Mouse (Mus musculus) liver, adult 2 months (tissue): ENCODE data around the gene Cebpb. TPM values are rescaled to one million over a fixed set of nuclear protein-coding genes. Genes with fewer than 3 reads are reported as not detected.
"Not testable (repeated sequence)": the region's sequence is repeated elsewhere in the genome, so short reads cannot be mapped to it uniquely, and the experiment has no call there.

ENCODE experiments used
- DNase-seq: peaks from one replicate; pipeline ENCODE4 v3.0.0-alpha.2; 2011; ENCODE audit warnings: low read depth, low spot score; ENCODE audit errors: extremely low read depth
- H3K27ac ChIP-seq: fragments of 200-500 bp; replicated peaks from 2 replicates; pipeline ENCODE4 v1.5.1; 2012; ENCODE audit warnings: low read depth, mild to moderate bottlenecking, control low read depth, inconsistent platforms, low read length; ENCODE audit not compliant: insufficient read depth
- H3K27me3 ChIP-seq: fragments of 200-500 bp; 2 replicates; pipeline ENCODE4 v1.6.1; 2012; ENCODE audit warnings: mild to moderate bottlenecking, moderate library complexity, low read length, inconsistent platforms; ENCODE audit not compliant: control insufficient read depth, insufficient read depth
- H3K36me3 ChIP-seq: fragments of 200-500 bp; 2 replicates; pipeline ENCODE4 v1.6.1; 2012; ENCODE audit warnings: low read length, inconsistent platforms; ENCODE audit not compliant: control insufficient read depth, insufficient read depth
- H3K4me1 ChIP-seq: fragments of 200-500 bp; 2 replicates; pipeline ENCODE4 v1.6.1; 2011; ENCODE audit warnings: low read length; ENCODE audit not compliant: control insufficient read depth, insufficient read depth
- H3K4me3 ChIP-seq: fragments of 200-500 bp; 2 replicates; pipeline ENCODE4 v1.5.1; 2011; ENCODE audit warnings: low read depth, mild to moderate bottlenecking, control low read depth, low read length, moderate library complexity; ENCODE audit not compliant: insufficient read depth
- H3K79me2 ChIP-seq: fragments of 200-500 bp; 2 replicates; pipeline ENCODE4 v1.6.1; 2012; ENCODE audit warnings: inconsistent platforms, mild to moderate bottlenecking, low read length, moderate library complexity; ENCODE audit not compliant: control insufficient read depth, insufficient read depth
- H3K9ac ChIP-seq: fragments of 200-500 bp; 2 replicates; pipeline ENCODE4 v1.6.1; 2012; ENCODE audit warnings: low read depth, mild to moderate bottlenecking, control low read depth, inconsistent platforms, low read length
- CTCF ChIP-seq: fragments of 200-500 bp; IDR thresholded peaks from 2 replicates; pipeline ENCODE4 v1.5.1; 2011; ENCODE audit warnings: low read depth, low read length, control low read depth
- POLR2A ChIP-seq: fragments of 200-500 bp; IDR thresholded peaks from 2 replicates; pipeline ENCODE4 v1.6.1; 2011; ENCODE audit warnings: low read length, control low read depth; ENCODE audit not compliant: insufficient read depth; ENCODE audit errors: extremely low read depth
- WGBS: fragments of 180-500 bp; shearing (Covaris S2); methylation state at CpG from one replicate; pipeline ENCODE4 v1.1.7; 2018; 5-methylcytosine and 5-hydroxymethylcytosine counted together
- polyA plus RNA-seq: library from polyadenylated mRNA; depleted of rRNA; stranded (reverse); fragments of >200 nt; gene quantifications from 2 replicates; pipeline ENCODE4 v1.2.3, GENCODE M21; 2012; rRNA removed
- total RNA-seq: library from RNA; depleted of rRNA; stranded (reverse); fragments of >200 nt; gene quantifications from 2 replicates; pipeline ENCODE4 v1.2.3, GENCODE M21; 2014; rRNA removed

Cebpb gene
- 125 and 147 TPM in 2 replicates for total RNA-seq
- polyA plus RNA-seq = 200 and 210 TPM in 2 replicates

GRCm38 (mm10) chr2:167688498-167689451, at the start of gene Cebpb:
Gene Cebpb, plus strand, starts transcription at chr2:167688915.
- peaks cover 2% of the 10 kb centered on the region; the same call in 1 of the 2 replicates for H3K36me3 ChIP-seq
- H3K27ac ChIP-seq = peak within 1 kb of the TSS; percentile 94
- H3K4me1 ChIP-seq = peaks cover 4% of the 10 kb centered on the region; the same call in 1 of the 2 replicates
- WGBS = under 1% methylated on average over 145 of the region's 147 CpGs
- peak within 1 kb of the TSS; percentile 92 for H3K9ac ChIP-seq
- DNase-seq = peak; percentile 55
- TF ChIP-seq POLR2A (peak; percentile 99), CTCF (peak; percentile 70)
- H3K27me3 ChIP-seq = no peaks in the 10 kb centered on the region
- H3K79me2 ChIP-seq = peaks cover 13% of the 10 kb centered on the region
- peak within 1 kb of the TSS; percentile 61 for H3K4me3 ChIP-seq

- Histone ChIP-seq H3K9ac (no peak overlapping the region), H3K4me1 (peaks cover 13% of the 10 kb centered on the region; the same call in 1 of the 2 replicates), H3K27ac (no peak overlapping the region), H3K27me3 (no peaks in the 10 kb centered on the region), H3K79me2 (no peaks in the 10 kb centered on the region), H3K4me3 (no peak overlapping the region), H3K36me3 (no peaks in the 10 kb centered on the region)
- TF ChIP-seq POLR2A (no peak), CTCF (peak; percentile 69)
- DNase-seq = no peak
- WGBS = 89% methylated on average over 3 of the region's 3 CpGs
Measured at GRCm38 (mm10) chr2:167640279-167640678, 48.4 kb upstream of the Cebpb start.

DNA sequence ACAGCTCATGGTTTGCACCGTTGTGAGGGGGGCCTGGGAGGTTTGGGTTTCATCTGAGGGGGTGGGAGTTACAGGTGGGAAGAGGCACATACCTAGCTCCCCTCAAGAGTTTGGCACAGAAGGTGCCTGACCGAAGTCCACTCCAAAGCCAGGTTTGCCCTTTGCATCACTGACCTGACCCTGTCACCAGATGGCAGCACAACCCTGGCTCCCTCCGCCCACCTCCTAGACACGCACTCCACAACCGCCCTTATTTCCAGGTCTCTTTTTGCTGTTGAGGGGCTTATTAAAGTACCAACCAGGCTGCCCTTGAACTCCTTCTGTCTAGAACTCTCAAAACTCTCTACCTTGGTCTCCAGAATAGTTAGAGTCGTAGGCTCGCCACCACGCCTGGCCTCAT, 47.4 kb upstream of the Cebpb start:
- no peak overlapping the region for H3K9ac ChIP-seq
- H3K36me3 ChIP-seq = no peaks in the 10 kb centered on the region
- no peaks in the 10 kb centered on the region for H3K27me3 ChIP-seq
- H3K27ac ChIP-seq = no peak overlapping the region
- WGBS = 29% methylated on average over 8 of the region's 8 CpGs
- DNase-seq = peak; percentile 79
- H3K79me2 ChIP-seq = no peaks in the 10 kb centered on the region
- H3K4me1 ChIP-seq = peaks cover 13% of the 10 kb centered on the region; the same call in 1 of the 2 replicates
- TF ChIP-seq CTCF (peak; percentile 96), POLR2A (no peak)
- no peak overlapping the region for H3K4me3 ChIP-seq

DNA sequence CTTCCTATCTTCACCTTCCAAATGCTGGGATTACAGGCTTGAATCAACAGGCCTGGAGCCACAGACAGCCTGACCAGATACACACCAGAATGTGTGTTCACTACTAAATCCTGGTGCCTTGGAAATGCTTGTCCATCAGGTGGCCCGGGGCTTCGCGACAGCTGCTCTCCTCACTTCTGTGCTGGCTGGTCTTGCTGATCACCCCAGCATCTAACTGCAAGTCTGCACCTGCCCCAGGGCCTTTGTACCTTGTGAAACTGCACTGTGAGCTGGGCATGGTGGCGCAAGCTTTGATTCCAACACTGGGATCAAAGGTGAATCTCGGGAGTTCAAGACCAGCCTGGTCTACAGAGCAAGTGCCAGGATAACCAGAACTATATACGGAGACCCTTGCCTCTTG, 46.6 kb upstream of the Cebpb start:
- no peak overlapping the region for H3K9ac ChIP-seq
- H3K4me3 ChIP-seq = no peak overlapping the region
- no peak overlapping the region; the same call in 1 of the 2 replicates for H3K27ac ChIP-seq
- no peaks in the 10 kb centered on the region for H3K79me2 ChIP-seq
- no peaks in the 10 kb centered on the region for H3K36me3 ChIP-seq
- WGBS = 33% methylated on average over 6 of the region's 6 CpGs
- H3K27me3 ChIP-seq = no peaks in the 10 kb centered on the region
- DNase-seq = peak; percentile 86
- TF ChIP-seq CTCF (no peak), POLR2A (no peak)
- peaks cover 13% of the 10 kb centered on the region; the same call in 1 of the 2 replicates for H3K4me1 ChIP-seq

DNA sequence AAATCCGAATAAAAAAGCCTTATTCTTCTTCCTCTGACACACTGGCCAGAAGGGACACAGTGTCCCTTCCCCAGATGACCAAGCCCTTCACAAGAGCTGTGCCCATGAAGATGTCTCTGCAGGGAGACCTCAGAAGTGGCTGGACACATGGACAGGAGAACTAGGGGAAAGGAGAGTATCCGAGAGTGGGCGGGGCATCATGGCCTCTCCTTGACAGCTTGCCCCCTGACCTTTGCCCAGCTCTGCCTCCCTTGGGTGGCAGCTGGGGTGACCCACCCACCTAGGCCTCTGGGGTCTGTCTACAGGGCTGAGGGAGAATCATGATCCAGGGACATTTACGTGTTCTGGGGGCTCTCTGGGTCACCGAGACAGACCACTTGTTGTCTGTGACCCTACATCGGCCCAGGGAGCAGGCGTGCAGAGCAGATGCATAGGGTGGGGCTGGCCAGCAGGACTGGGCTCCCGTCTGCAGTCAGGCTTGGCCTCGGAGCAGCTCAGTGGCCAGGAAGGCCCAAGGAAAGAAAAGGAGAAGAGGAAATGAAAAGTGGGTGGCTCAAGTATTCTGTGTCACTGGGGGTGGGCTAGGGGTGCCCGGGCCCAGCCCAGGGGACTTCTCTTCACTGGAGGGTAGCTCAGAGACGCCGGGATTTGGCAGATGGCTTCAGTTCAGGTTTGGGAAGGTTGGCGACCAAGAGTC, 45.2 kb upstream of the Cebpb start:
- not testable (repeated sequence) for H3K4me3 ChIP-seq, H3K27ac ChIP-seq, H3K36me3 ChIP-seq, H3K79me2 ChIP-seq, H3K9ac ChIP-seq, H3K27me3 ChIP-seq, DNase-seq
- peaks cover 13% of the 10 kb centered on the region; the same call in 1 of the 2 replicates for H3K4me1 ChIP-seq
- WGBS = 84% methylated on average over 13 of the region's 13 CpGs
